Mouse (Mus musculus) brain, embryonic 14.5 days (tissue): ENCODE results near the gene Wnk2.

Source experiments
- CTCF ChIP-seq: fragments of 200-500 bp; IDR thresholded peaks from 2 replicates; pipeline ENCODE4 v1.5.1; 2012; ENCODE audit warnings: inconsistent platforms, mild to moderate bottlenecking, moderate library complexity, borderline replicate concordance; ENCODE audit not compliant: insufficient read depth, insufficient read length; ENCODE audit errors: extremely low read depth
- POLR2A ChIP-seq: fragments of 200-500 bp; IDR thresholded peaks from 2 replicates; pipeline ENCODE4 v1.6.1; 2012; ENCODE audit warnings: mild to moderate bottlenecking, inconsistent platforms, borderline replicate concordance; ENCODE audit not compliant: poor library complexity, insufficient read depth, insufficient read length, severe bottlenecking; ENCODE audit errors: extremely low read depth

- TF ChIP-seq POLR2A (no peak), CTCF (no peak)
These were observed 154.9 kb downstream of the Wnk2 start for GRCm38 (mm10) chr13:48992914-48993313.
